Mouse (Mus musculus): ENCODE results near the gene Tmem232.

DNA sequence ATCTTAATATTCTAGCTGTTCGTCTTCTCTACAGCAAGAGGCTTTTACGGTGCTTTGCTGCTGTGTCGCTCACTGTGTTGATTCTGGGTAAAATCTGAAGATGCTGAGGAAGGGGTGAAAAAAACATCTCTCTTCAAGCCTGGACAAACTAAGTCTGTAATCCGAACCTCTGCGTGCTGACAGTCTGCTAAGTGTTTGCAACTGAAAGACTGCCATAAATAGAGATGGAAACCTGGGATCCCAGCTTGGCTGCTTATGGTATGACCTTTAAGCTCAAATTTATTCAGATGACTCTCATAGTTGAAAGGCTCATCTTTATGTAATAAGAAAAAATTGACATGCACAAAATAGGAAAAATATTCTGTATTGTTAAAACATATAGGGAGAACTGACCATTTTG lies 242.8 kb downstream of the Tmem232 start:
- TF ChIP-seq CTCF (IDR thresholded peaks at IDR 0.05; ENCODE audit: borderline replicate concordance, insufficient read depth, low read depth, low read length) = no peak
- no peak for TF ChIP-seq POLR2A (IDR thresholded peaks at IDR 0.05; ENCODE audit: borderline replicate concordance, insufficient read depth, low read length)
